Mouse (Mus musculus) c-Kit-positive CD71-positive TER-119-positive erythroid progenitor cells, embryonic 14.5 days (primary cell): ENCODE results near the gene Pfn5.
"Not testable (repeated sequence)": the region's sequence is repeated elsewhere in the genome, so short reads cannot be mapped to it uniquely, and the experiment has no call there.

Source experiments
- DNase-seq: peaks from one replicate; pipeline ENCODE4 v3.0.0-alpha.2; 2013; ENCODE audit warnings: low spot score

The Pfn5 gene

GRCm38 (mm10) chrX:95557887-95558286 is at the start of gene Pfn5, which contains the start of gene Asb12:
Gene Pfn5, plus strand, starts transcription at chrX:95558104.
Gene Asb12, minus strand, starts transcription at chrX:95557987.
- DNase-seq, result no peak

DNA sequence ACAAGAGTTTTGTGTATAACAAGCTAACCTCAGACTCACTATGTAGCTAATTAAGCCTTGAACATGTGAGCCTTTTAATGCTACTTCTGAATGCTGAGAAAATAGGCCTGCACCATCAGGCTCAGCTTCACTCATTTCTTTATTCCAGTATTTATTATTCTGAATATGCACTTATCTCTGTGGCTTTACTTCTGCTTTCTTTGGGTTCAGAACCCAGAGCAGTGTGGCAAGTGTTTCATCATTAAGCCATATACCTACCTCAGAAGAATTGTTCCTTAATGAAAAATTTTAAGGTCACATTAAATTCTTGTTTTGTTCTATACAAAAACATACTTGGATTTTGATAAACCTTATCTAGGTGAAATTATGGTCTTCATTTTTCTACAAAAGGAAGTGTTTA is 34.0 kb upstream of the Pfn5 start:
- no peak for DNase-seq

DNA sequence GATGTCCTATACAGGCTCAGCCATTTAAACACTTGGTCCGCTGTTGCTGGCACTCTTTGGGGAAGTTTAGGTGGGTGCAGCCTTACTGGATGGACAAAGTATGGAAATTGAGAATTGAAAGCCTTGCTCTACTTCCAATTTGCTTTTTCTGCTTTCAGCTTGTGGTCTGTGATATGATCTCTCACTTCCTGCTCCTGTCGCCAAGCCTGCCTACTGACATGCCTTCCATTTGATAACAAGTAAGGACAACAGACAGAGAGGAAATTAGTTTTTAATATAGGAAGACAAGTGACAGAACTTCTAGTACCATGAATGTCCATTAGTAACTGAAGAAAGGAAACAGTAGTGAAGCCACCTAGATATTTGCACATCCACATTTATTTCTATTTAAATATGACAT is 32.7 kb upstream of the Pfn5 start:
- no peak for DNase-seq

DNA sequence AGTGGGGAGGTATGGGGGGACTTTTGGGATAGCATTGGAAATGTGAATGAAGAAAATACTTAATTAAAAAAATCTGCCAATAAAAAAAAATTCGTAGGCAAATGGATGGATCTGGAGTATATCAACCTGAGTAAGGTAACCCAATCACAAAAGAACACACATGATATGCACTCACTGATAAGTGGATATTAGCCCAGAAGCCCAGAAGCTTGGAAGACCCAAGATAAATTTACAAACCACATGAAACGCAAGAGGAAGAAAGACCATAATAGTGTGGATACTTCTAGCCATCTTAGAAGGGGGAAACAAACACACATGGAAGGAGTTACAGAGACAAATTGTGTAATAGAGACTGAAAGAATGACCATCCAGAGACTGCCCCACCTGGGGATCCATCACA is 22.4 kb upstream of the Pfn5 start:
- DNase-seq, result not testable (repeated sequence)

- no peak for DNase-seq
Measured at GRCm38 (mm10) chrX:95554321-95554720, 3.6 kb upstream of the Pfn5 start.

- no peak for DNase-seq
Measured at GRCm38 (mm10) chrX:95600609-95601008, 42.7 kb downstream of the Pfn5 start.
